Mouse (Mus musculus) cerebellum, adult 2 months (tissue): ENCODE results near the gene Hira. TPM values are rescaled to one million over a fixed set of nuclear protein-coding genes. Genes with fewer than 3 reads are reported as not detected.

Experiments used
- DNase-seq, 2 experiments: peaks; one replicate each; pipeline ENCODE4 v3.0.0; 2021
- H3K27ac ChIP-seq: fragments of 200-500 bp; 2 replicates; pipeline ENCODE4 v1.5.1; 2012; ENCODE audit warnings: low read length, control low read depth, inconsistent platforms; ENCODE audit not compliant: insufficient read depth
- H3K27me3 ChIP-seq: fragments of 200-500 bp; 2 replicates; pipeline ENCODE4 v1.6.1; 2012; ENCODE audit warnings: inconsistent platforms, mild to moderate bottlenecking, low read length, moderate library complexity; ENCODE audit not compliant: control insufficient read depth, insufficient read depth
- H3K4me1 ChIP-seq: fragments of 200-500 bp; 2 replicates; pipeline ENCODE4 v1.6.1; 2011; ENCODE audit warnings: low read length; ENCODE audit not compliant: control insufficient read depth, insufficient read depth
- H3K4me3 ChIP-seq: fragments of 200-500 bp; replicated peaks from 2 replicates; pipeline ENCODE3; 2011; ENCODE audit warnings: mild to moderate bottlenecking, low read depth, low read length, control low read depth; ENCODE audit not compliant: insufficient read depth
- CTCF ChIP-seq: fragments of 200-500 bp; IDR thresholded peaks from 2 replicates; pipeline ENCODE4 v1.5.1; 2011; ENCODE audit warnings: low read depth, mild to moderate bottlenecking, control low read depth, low read length, moderate library complexity, borderline replicate concordance; ENCODE audit not compliant: insufficient read depth
- POLR2A ChIP-seq: fragments of 200-500 bp; IDR thresholded peaks from 2 replicates; pipeline ENCODE4 v1.6.1; 2011; ENCODE audit warnings: low read length, control low read depth, borderline replicate concordance; ENCODE audit not compliant: insufficient read depth
- WGBS: fragments of 180-500 bp; shearing (Covaris S2); methylation state at CpG from one replicate; pipeline ENCODE4 v1.1.7; 2018; 5-methylcytosine and 5-hydroxymethylcytosine counted together
- polyA plus RNA-seq: library from polyadenylated mRNA; depleted of rRNA; stranded (reverse); fragments of >200 nt; gene quantifications from 2 replicates; pipeline ENCODE4 v1.2.3, GENCODE M21; 2012

Gene Hira
- polyA plus RNA-seq, 1 experiment: 64.7 TPM

DNA sequence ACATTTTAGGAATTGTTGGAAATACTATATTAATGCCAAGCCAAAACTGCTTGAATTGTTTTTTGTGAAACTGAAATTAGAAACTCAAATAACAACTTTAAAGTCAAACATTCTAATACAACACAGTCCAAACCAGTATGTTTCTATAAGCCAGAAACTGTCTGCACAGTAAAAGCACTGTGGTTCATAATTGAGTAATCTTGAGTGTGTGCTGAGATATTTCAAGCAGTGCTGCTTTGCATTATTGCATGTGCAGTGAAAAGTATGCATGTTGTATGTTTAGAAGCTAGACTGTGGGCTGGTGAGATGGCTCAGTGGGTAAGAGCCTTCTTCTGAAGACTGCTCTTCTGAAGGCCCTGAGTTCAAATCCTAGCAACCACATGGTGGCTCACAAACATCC is 7.2 kb downstream of the Hira start:
- no peak for TF ChIP-seq POLR2A
- no peak for TF ChIP-seq CTCF
- H3K27ac ChIP-seq: no peak overlapping the region
- H3K27me3 ChIP-seq: no peaks in the 10 kb centered on the region
- no peak for DNase-seq
- H3K4me1 ChIP-seq: no peaks in the 10 kb centered on the region
- H3K4me3 ChIP-seq: no peak overlapping the region

DNA sequence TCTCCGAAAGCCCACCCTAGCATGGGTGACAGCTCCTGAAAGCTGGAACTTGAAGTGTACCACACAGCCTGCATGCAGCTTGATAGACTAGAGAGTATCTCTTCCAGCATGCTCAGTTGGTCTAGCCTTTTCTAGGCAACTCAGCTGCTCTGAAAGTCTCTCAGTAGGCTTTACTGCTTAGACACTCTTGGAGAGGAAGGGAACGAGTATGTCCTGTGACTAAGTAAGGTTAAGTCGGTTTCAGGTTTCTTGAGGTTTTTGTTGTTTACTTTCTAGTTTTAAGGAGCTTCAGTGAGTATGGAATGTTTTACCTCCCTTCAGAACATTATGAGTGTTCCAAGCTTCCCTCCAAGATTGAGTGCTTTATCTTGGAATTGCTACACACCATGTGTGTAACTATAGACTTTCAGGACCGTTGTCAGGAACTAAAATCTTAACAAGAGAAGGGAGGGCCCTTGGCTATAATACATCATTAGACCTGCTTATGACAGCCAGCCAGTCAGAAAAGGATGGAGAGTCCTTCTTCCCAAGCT is 17.1 kb downstream of the Hira start:
- Histone ChIP-seq H3K4me1 (0 out of 2 replicates have a peak, but pooled peaks cover 3% of the 10 kb centered on the region), H3K27ac (no peak overlapping the region), H3K27me3 (no peaks in the 10 kb centered on the region), H3K4me3 (no peak overlapping the region)
- DNase-seq: no peak
- 89% methylated on average over 4 of the region's 4 CpGs for WGBS
- TF ChIP-seq POLR2A (no peak), CTCF (no peak)

DNA sequence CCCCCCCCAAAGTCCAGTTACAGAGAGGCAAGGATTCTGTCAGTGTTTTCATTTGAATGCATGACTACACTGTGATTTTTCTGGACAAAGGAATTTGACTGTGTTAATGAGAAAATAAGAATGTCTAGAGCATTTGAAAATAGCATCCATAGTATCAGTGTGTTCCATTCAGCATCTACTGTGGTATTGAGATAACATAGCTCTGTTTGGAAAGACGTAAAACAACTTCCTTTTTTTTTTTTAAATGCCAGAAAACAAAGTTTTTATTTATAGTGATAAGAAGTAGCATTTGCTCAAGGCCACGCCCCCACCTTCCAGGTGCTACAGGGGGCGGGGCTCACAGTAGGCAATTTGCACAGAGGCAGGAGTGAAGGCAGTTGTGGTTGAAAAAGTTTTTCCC is 18.4 kb downstream of the Hira start:
- Histone ChIP-seq H3K27me3 (no peaks in the 10 kb centered on the region), H3K4me3 (no peak overlapping the region), H3K4me1 (0 out of 2 replicates have a peak, but pooled peaks cover 3% of the 10 kb centered on the region), H3K27ac (no peak overlapping the region)
- no peak for TF ChIP-seq CTCF
- no peak for TF ChIP-seq POLR2A
- WGBS: 88% methylated on average over 3 of the region's 3 CpGs
- no peak for DNase-seq

DNA sequence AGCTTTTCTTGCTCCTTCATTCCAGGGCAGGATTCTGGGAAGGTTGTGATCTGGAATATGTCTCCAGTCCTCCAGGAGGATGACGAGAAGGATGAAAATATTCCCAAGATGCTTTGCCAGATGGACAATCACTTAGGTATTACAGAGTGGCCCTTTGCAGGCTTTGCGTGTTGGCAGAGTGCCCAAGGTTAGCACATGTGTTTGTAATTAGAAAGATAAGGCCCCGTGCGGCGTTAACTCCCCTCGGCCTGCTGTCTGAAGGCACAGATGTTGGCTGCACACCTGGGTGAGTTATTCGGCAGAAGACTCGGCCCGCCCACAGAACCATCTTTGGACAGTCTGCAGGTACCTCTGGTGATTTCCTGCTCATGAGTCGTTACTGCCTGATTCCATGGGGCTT is 19.6 kb downstream of the Hira start:
- Histone ChIP-seq H3K4me3 (no peak overlapping the region), H3K27ac (no peak overlapping the region), H3K4me1 (0 out of 2 replicates have a peak, but pooled peaks cover 3% of the 10 kb centered on the region), H3K27me3 (no peaks in the 10 kb centered on the region)
- TF ChIP-seq POLR2A (no peak), CTCF (no peak)
- DNase-seq: no peak
- 72% methylated on average over 10 of the region's 10 CpGs for WGBS

DNA sequence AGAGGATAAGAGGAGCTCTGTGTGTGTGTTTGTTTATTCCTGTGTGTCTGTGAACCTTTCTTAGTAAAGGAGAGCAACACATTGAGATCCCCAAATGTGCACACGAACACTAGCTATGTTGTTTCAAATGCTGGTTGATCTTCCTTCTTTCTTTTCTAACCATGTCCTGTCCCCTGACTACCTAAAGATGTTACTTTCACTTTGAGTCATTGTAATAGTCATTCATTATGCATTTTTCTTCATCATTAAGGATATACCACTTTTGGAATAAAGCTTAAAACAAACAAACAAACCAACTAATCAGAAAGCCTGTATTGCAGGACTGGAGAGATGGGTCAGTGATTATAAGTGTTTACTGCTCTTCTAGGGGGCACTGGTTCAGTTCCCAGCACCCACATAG is 28.8 kb downstream of the Hira start:
- Histone ChIP-seq H3K4me1 (no peaks in the 10 kb centered on the region), H3K27ac (no peak overlapping the region), H3K4me3 (no peak overlapping the region), H3K27me3 (no peaks in the 10 kb centered on the region)
- DNase-seq: no peak
- no peak for TF ChIP-seq CTCF
- no peak for TF ChIP-seq POLR2A
- 97% methylated on average over 1 of the region's 1 CpGs for WGBS

DNA sequence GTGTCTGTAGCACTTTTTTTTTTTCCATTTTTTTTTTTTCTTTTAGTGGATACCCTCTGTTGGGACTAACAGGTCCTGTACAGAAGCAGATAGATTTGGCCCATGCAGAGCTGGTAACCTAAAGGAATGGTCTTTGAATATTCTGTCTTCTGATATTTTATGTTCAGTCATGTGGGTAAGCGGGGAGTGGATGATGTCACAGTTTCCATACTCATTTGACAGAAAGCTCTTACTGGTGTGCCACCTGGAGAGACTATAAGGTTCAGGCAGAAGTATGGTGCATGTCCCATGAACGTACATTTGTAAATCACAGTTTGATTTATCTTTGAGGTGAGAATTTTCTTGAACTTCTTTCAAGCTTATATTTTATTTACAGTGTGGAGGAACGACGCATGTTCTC is 39.2 kb downstream of the Hira start:
- Histone ChIP-seq H3K27ac (no peak overlapping the region), H3K27me3 (no peaks in the 10 kb centered on the region), H3K4me3 (no peak overlapping the region), H3K4me1 (no peaks in the 10 kb centered on the region)
- TF ChIP-seq CTCF: no peak
- TF ChIP-seq POLR2A: no peak
- DNase-seq: no peak
- WGBS: 96% methylated on average over 4 of the region's 4 CpGs

DNA sequence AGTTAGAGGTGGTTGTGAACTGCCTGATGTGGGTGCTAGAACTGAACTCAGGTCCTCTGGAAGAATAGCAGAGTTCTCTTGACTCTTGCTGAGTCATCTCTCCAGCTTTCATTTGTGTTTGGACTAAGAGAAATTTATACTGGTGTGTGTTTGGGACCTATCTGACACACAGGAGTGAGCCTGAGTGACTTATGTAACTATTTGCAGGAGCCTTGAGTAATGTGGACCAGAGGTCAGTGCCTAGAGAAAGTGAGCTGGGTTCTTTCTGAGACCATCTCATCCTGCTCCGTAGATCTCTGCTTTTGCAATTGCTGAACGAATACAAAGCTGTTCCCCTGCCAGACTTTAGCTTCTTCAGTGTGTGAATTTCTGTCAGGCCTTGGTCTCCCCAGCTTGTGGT is 44.9 kb downstream of the Hira start:
- TF ChIP-seq POLR2A (no peak), CTCF (no peak)
- Histone ChIP-seq H3K4me1 (no peaks in the 10 kb centered on the region), H3K4me3 (no peak overlapping the region), H3K27ac (no peak overlapping the region), H3K27me3 (no peaks in the 10 kb centered on the region)
- DNase-seq: no peak
- 90% methylated on average over 2 of the region's 2 CpGs for WGBS

DNA sequence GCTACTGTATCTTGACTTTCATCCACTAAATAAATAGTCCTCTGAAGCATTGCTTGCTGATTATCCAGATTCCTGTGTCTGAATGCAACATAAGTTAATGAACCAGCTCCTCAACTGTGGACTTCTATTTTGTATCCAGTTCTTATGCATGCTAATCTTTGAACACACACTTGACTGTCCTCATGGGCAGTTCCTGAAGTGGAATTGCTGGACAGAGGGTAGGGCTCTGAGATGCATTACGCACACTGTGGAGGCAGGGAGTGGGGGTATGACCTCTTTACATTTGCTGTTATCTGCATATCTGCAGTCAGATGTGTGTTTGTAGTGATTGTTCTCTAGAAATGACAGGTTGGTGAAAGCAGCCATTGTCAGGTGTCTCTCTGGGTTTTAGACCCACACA is 51.1 kb downstream of the Hira start:
- DNase-seq: no peak
- no peak for TF ChIP-seq POLR2A
- no peak for TF ChIP-seq CTCF
- 100% methylated on average over 1 of the region's 1 CpGs for WGBS
- H3K27me3 ChIP-seq: no peaks in the 10 kb centered on the region
- no peak overlapping the region for H3K4me3 ChIP-seq
- H3K4me1 ChIP-seq: no peaks in the 10 kb centered on the region
- no peak overlapping the region for H3K27ac ChIP-seq
